Mouse (Mus musculus) hindbrain, embryonic 11.5 days (tissue): ENCODE measurements at regions not wholly inside any gene's neighbourhood (a gene's known extent, or its start where the extent isn't known, plus 50 kb on each side); places are given as distances from the start of the nearest gene placed in this dataset.

ENCODE experiments used
- ATAC-seq: fragments of 200-750 bp; cut with Nextera tagmentation; 2 replicates; pipeline ENCODE4 v1.8.0; 2017; ENCODE audit warnings: mild to moderate bottlenecking, moderate TSS enrichment, moderate library complexity; ENCODE audit not compliant: low FRiP score
- DNase-seq: peaks from one replicate; pipeline ENCODE4 v3.0.0-alpha.2; 2015; ENCODE audit warnings: low spot score
- H3K27ac ChIP-seq: fragments of 300-500 bp; sonication (generic); 2 replicates; pipeline ENCODE4 v1.5.1; 2014; ENCODE audit warnings: mild to moderate bottlenecking, low read depth, low read length
- H3K27me3 ChIP-seq: fragments of 300-500 bp; sonication (generic); 2 replicates; pipeline ENCODE4 v1.6.1; 2014; ENCODE audit warnings: mild to moderate bottlenecking, low read length, moderate library complexity, mixed read lengths; ENCODE audit not compliant: control insufficient read depth, insufficient read depth
- H3K36me3 ChIP-seq: fragments of 300-500 bp; sonication (generic); 2 replicates; pipeline ENCODE4 v1.6.1; 2014; ENCODE audit warnings: mild to moderate bottlenecking, low read length, moderate library complexity, mixed read lengths; ENCODE audit not compliant: control insufficient read depth, insufficient read depth
- H3K4me1 ChIP-seq: fragments of 300-500 bp; sonication (generic); replicated peaks from 2 replicates; pipeline ENCODE4 v1.6.1; 2014; ENCODE audit warnings: low read length, mixed read lengths; ENCODE audit not compliant: control insufficient read depth, insufficient read depth
- H3K4me2 ChIP-seq: fragments of 300-500 bp; sonication (generic); replicated peaks from 2 replicates; pipeline ENCODE4 v1.6.1; 2014; ENCODE audit warnings: mild to moderate bottlenecking, low read depth, low read length
- H3K4me3 ChIP-seq: fragments of 300-500 bp; sonication (generic); 2 replicates; pipeline ENCODE4 v1.5.1; 2014; ENCODE audit warnings: low read depth, low read length
- H3K9ac ChIP-seq: fragments of 300-500 bp; sonication (generic); 2 replicates; pipeline ENCODE4 v1.6.1; 2014; ENCODE audit warnings: low read depth, low read length
- H3K9me3 ChIP-seq: fragments of 300-500 bp; sonication (generic); 2 replicates; pipeline ENCODE4 v1.6.1; 2016; ENCODE audit warnings: low read length; ENCODE audit not compliant: control insufficient read depth
- WGBS: fragments of 180-500 bp; shearing (Covaris S2); extraction: QIAGEN DNeasy Blood & Tissue Kit; methylation state at CpG from one replicate; pipeline ENCODE4 v1.1.7; 2014; 5-methylcytosine and 5-hydroxymethylcytosine counted together

GRCm38 (mm10) chr13:111894804-111895478 is 86.1 kb upstream of the Map3k1 start:
- Histone ChIP-seq H3K9ac (no peak overlapping the region), H3K4me2 (no peak overlapping the region), H3K4me1 (no peaks in the 10 kb centered on the region), H3K4me3 (no peak overlapping the region), H3K36me3 (no peaks in the 10 kb centered on the region), H3K27me3 (no peaks in the 10 kb centered on the region), H3K9me3 (no peaks in the 10 kb centered on the region), H3K27ac (no peak overlapping the region)
- WGBS: 64% methylated on average over 15 of the region's 15 CpGs
- DNase-seq (no peak), ATAC-seq (no peak)

- no peaks in the 10 kb centered on the region for H3K4me1 ChIP-seq
- 70% methylated on average over 2 of the region's 2 CpGs for WGBS
- H3K27me3 ChIP-seq: no peaks in the 10 kb centered on the region
- H3K9ac ChIP-seq: no peak overlapping the region
- no peak overlapping the region for H3K27ac ChIP-seq
- ATAC-seq (no peak), DNase-seq (no peak)
- H3K4me3 ChIP-seq: no peak overlapping the region
- H3K9me3 ChIP-seq: no peaks in the 10 kb centered on the region
- H3K36me3 ChIP-seq: no peaks in the 10 kb centered on the region
- H3K4me2 ChIP-seq: no peak overlapping the region
Measured at GRCm38 (mm10) chr13:111896279-111896678, 87.5 kb upstream of the Map3k1 start.

DNA sequence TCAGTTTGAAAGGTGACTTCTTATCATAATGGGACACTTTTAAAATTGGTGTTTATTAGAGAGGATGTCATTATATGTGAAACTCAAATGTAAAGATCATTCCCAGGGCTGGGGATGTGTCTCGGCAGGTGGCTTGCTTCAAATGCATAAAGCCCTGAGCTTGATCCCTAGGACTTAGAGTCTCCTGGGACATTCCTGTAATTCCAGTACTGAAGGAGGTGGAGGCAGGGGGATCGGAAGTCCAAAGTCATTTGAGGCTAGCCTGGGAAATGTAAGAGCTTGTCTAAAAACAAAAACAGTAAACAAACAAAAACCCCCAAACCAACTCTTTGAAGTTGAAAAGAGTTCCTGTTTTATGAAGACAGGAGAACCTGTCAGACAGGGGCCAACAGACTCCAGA is 94.6 kb upstream of the Map3k1 start:
- no peak for ATAC-seq

DNA sequence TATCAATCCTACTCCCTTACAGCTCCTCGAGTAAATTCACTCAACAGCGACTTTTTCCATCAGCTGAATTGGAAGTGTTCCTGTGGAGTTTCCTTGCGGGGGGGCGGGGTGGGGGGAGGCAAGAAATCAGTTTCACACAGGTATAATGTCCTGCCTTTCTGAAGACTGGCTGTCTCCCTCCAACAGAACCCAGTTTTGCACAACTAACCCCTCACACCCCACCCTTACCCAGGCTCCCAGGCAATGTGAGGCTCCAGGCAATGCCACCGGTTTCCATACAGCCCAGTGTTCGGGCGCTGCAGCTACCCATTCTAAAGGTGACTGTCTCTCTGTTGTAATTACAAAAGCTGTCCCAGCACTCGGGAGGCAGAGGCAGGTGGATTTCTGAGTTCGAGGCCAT is 95.1 kb upstream of the Map3k1 start:
- no peaks in the 10 kb centered on the region for H3K4me1 ChIP-seq
- no peak overlapping the region for H3K27ac ChIP-seq
- H3K27me3 ChIP-seq: no peaks in the 10 kb centered on the region
- no peak overlapping the region for H3K4me2 ChIP-seq
- no peaks in the 10 kb centered on the region for H3K9me3 ChIP-seq
- ATAC-seq: no peak
- H3K4me3 ChIP-seq: no peak overlapping the region
- 53% methylated on average over 9 of the region's 9 CpGs for WGBS
- no peaks in the 10 kb centered on the region for H3K36me3 ChIP-seq
- no peak for DNase-seq
- no peak overlapping the region for H3K9ac ChIP-seq

More for the DNA sequence above, 94.6 kb upstream of the Map3k1 start:
- Histone ChIP-seq H3K36me3 (no peaks in the 10 kb centered on the region), H3K4me2 (no peak overlapping the region), H3K9ac (no peak overlapping the region), H3K4me1 (no peaks in the 10 kb centered on the region), H3K9me3 (no peaks in the 10 kb centered on the region), H3K27ac (no peak overlapping the region), H3K27me3 (no peaks in the 10 kb centered on the region), H3K4me3 (no peak overlapping the region)
- WGBS: 69% methylated on average over 2 of the region's 2 CpGs
- no peak for DNase-seq

GRCm38 (mm10) chr13:111904616-111905212 is 95.9 kb upstream of the Map3k1 start:
- Histone ChIP-seq H3K9me3 (no peaks in the 10 kb centered on the region), H3K27me3 (no peaks in the 10 kb centered on the region), H3K36me3 (no peaks in the 10 kb centered on the region), H3K9ac (no peak overlapping the region), H3K4me1 (no peaks in the 10 kb centered on the region), H3K4me3 (no peak overlapping the region), H3K4me2 (peak overlapping the region; percentile 13; the same call in 1 of the 2 replicates), H3K27ac (peak overlapping the region; percentile 7; the same call in 1 of the 2 replicates)
- ATAC-seq (peak; percentile 30; the same call in 1 of the 2 replicates), DNase-seq (no peak)
- 19% methylated on average over 15 of the region's 17 CpGs for WGBS

- Histone ChIP-seq H3K9me3 (no peaks in the 10 kb centered on the region), H3K9ac (no peak overlapping the region), H3K36me3 (no peaks in the 10 kb centered on the region), H3K4me3 (no peak overlapping the region), H3K4me1 (no peaks in the 10 kb centered on the region), H3K27me3 (no peaks in the 10 kb centered on the region), H3K27ac (peak overlapping the region; percentile 7; the same call in 1 of the 2 replicates), H3K4me2 (peak overlapping the region; percentile 13; the same call in 1 of the 2 replicates)
- ATAC-seq: peak; percentile 49; the same call in 1 of the 2 replicates
- 28% methylated on average over 10 of the region's 10 CpGs for WGBS
- peak; percentile 43 for DNase-seq
Measured at GRCm38 (mm10) chr13:111905213-111905701, 96.5 kb upstream of the Map3k1 start.

DNA sequence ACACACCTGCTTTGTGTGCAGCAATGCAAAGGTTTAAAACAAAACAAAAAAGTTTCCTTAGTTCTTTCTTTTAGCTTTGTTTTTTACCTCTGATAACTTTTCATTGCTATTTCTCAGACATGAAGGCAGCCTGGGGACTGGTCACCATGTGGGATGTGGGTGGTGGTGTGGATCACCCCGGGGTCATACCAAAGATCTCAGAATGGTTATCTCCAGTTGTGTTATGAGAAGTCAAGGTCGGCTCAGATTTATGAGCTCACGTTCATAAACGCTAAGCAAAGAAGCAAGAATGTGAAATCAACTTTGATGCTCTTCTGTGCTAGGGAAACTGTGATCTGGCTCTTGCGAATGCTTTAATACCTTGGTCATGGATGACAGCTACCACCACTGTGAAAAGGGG is 102.3 kb upstream of the Map3k1 start:
- H3K4me2 ChIP-seq: no peak overlapping the region
- WGBS: 91% methylated on average over 5 of the region's 5 CpGs
- ATAC-seq (no peak), DNase-seq (no peak)
- H3K9ac ChIP-seq: no peak overlapping the region
- no peaks in the 10 kb centered on the region for H3K4me1 ChIP-seq
- no peaks in the 10 kb centered on the region for H3K36me3 ChIP-seq
- H3K4me3 ChIP-seq: no peak overlapping the region
- no peaks in the 10 kb centered on the region for H3K9me3 ChIP-seq
- H3K27ac ChIP-seq: no peak overlapping the region
- H3K27me3 ChIP-seq: no peaks in the 10 kb centered on the region

DNA sequence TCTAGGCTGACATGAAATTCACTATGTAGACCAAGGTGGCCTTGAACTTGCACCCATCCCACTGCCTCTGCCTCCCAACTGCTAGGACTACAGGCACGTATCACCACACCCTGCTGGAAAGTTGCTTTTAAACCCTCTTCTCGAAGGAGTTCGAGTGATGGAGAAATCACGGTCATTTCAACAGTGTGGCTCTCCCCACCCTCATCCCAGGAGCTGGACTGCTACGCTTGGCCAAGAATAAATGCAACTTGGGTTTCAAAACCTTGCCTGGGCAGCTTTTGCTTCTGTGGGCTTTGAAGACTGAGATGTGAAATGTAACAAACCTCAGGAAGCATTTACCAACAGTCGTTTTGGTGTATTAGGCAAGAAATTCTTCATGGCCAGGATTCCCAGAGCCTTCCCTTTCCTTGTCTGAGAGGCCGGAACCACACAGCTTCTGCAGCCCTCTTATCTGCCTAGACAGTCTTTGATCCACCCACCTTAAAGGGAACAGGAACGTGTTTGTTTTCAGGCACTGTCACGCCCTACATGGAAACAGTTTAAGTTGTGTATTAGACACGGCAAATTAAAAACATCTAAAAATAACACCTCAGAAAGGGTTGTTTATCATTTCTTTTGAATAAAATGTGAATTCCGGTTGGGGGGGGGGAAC is 103.0 kb upstream of the Map3k1 start:
- 85% methylated on average over 11 of the region's 11 CpGs for WGBS

More for the DNA sequence above, 103.0 kb upstream of the Map3k1 start:
- H3K9me3 ChIP-seq: no peaks in the 10 kb centered on the region
- no peak overlapping the region for H3K4me2 ChIP-seq
- H3K27me3 ChIP-seq: no peaks in the 10 kb centered on the region
- H3K4me1 ChIP-seq: no peaks in the 10 kb centered on the region
- no peak overlapping the region for H3K4me3 ChIP-seq
- H3K36me3 ChIP-seq: no peaks in the 10 kb centered on the region
- ATAC-seq: no peak
- no peak overlapping the region for H3K9ac ChIP-seq
- H3K27ac ChIP-seq: no peak overlapping the region
- DNase-seq: no peak
